Mouse (Mus musculus) Patski (cell line): Measurements from ENCODE around the gene Tjp3. TPM values are rescaled to one million over a fixed set of nuclear protein-coding genes. Genes with fewer than 3 reads are reported as not detected.

ENCODE experiments used
- ATAC-seq: fragments of 100-300 bp; one replicate; pipeline ENCODE4 v1.8.0; 2021
- CTCF ChIA-PET: fragments of 350-600 bp; sonication (Branson Sonifier 250); formaldehyde crosslinking; loops from one replicate; lab custom pipeline; 2022; ENCODE audit warnings: inconsistent platforms; lab: Charles Lee
- POLR2A ChIA-PET: fragments of 350-600 bp; sonication (Branson Sonifier 250); formaldehyde crosslinking; loops from one replicate; lab custom pipeline; 2022; ENCODE audit warnings: antibody characterized with exemption, inconsistent platforms; lab: Charles Lee
- DNase-seq: peaks from one replicate; pipeline ENCODE4 v3.0.0-alpha.2; 2011; ENCODE audit warnings: low read depth, low spot score
- H3K27me3 ChIP-seq: fragments of 371-371 bp; one replicate; pipeline ENCODE4 v1.5.1; 2021
- CTCF ChIP-seq: fragments of 100-300 bp; IDR thresholded peaks from one replicate; pipeline ENCODE4 v1.5.1; 2021
- in situ Hi-C: fragments of 300-500 bp; cut with MboI; formaldehyde crosslinking; loops from 3 replicates; pipeline ENCODE4 v1.11.1; 2018; ENCODE audit warnings: low pct_unique_long_range_greater_than_20kb, mixed read lengths
- polyA plus RNA-seq: library from polyadenylated mRNA; unstranded; gene quantifications from one replicate; pipeline ENCODE4 v1.2.3, GENCODE M21; 2021

Tjp3 gene
- polyA plus RNA-seq, 1 experiment from 2014 or later, result 6.5 TPM

- POLR2A ChIA-PET, result no interaction called here
- no peaks in the 10 kb centered on the region for H3K27me3 ChIP-seq
- no peak for DNase-seq
- no peak for TF ChIP-seq CTCF
- CTCF ChIA-PET, result interaction anchor here (3.1 to 5.4 kb wide), 2 partner anchors 25 kb away, joined by 17 to 22 read pairs; no protein-coding TSS in a partner anchor
- ATAC-seq, result no peak
- in situ Hi-C loops, result no loop called here
Measured at GRCm38 (mm10) chr10:81242021-81242420, 49.4 kb downstream of the Tjp3 start.

GRCm38 (mm10) chr10:81240876-81241275 is 50.5 kb downstream of the Tjp3 start:
- no peak for TF ChIP-seq CTCF
- H3K27me3 ChIP-seq, result no peaks in the 10 kb centered on the region
- no peak for ATAC-seq
- in situ Hi-C loops, result no loop called here
- ChIA-PET POLR2A (interaction anchor here (0.6 kb wide), 1 partner anchor 24 kb away, joined by 3 read pairs; no protein-coding TSS in a partner anchor), CTCF (interaction anchor here (0.8 to 5.4 kb wide), 9 partner anchors 9 to 79 kb away, joined by 3 to 22 read pairs (median 5); partner anchors contain the start of genes Matk and Pip5k1c)
- no peak for DNase-seq

- POLR2A ChIA-PET, result no interaction called here
- H3K27me3 ChIP-seq, result no peaks in the 10 kb centered on the region
- ATAC-seq, result no peak
- TF ChIP-seq CTCF, result no peak
- no peak for DNase-seq
- CTCF ChIA-PET, result interaction anchor here (5.4 kb wide), 1 partner anchor 22 kb away, joined by 22 read pairs; no protein-coding TSS in a partner anchor
- in situ Hi-C loops, result no loop called here
Measured at GRCm38 (mm10) chr10:81238618-81239017, 52.8 kb downstream of the Tjp3 start.

GRCm38 (mm10) chr10:81236471-81237268 is 54.7 kb downstream of the Tjp3 start:
- no peak for ATAC-seq
- no peaks in the 10 kb centered on the region for H3K27me3 ChIP-seq
- ChIA-PET CTCF (interaction anchor here (1.6 to 5.4 kb wide), 2 partner anchors 8 to 20 kb away, joined by 6 to 22 read pairs; no protein-coding TSS in a partner anchor), POLR2A (no interaction called here)
- DNase-seq, result no peak
- in situ Hi-C loops, result no loop called here
- no peak for TF ChIP-seq CTCF

- CTCF ChIA-PET, result interaction anchor here (1.5 to 1.8 kb wide), 3 partner anchors 10 to 58 kb away, joined by 4 to 8 read pairs (median 6); partner anchors contain the start of gene Pip5k1c
- ATAC-seq (no peak), DNase-seq (no peak)
- H3K27me3 ChIP-seq, result no peaks in the 10 kb centered on the region
- in situ Hi-C loops, result no loop called here
- POLR2A ChIA-PET, result interaction anchor here (1.0 kb wide), 1 partner anchor 10 kb away, joined by 3 read pairs; no protein-coding TSS in a partner anchor
- TF ChIP-seq CTCF, result no peak
Measured at GRCm38 (mm10) chr10:81234206-81234605, 57.2 kb downstream of the Tjp3 start.

GRCm38 (mm10) chr10:81233226-81233585 is 58.2 kb downstream of the Tjp3 start:
- no peak for TF ChIP-seq CTCF
- ATAC-seq (peak; percentile 6), DNase-seq (no peak)
- in situ Hi-C loops, result no loop called here
- ChIA-PET POLR2A (interaction anchor here (0.6 to 0.9 kb wide), 2 partner anchors 16 to 1534 kb away, joined by 3 to 7 read pairs; no protein-coding TSS in a partner anchor), CTCF (no interaction called here)
- no peaks in the 10 kb centered on the region for H3K27me3 ChIP-seq

- in situ Hi-C loops, result no loop called here
- peaks cover 2% of the 10 kb centered on the region for H3K27me3 ChIP-seq
- DNase-seq (peak; percentile 57), ATAC-seq (peak; percentile 83)
- POLR2A ChIA-PET, result interaction anchor here (0.6 to 0.9 kb wide), 2 partner anchors 15 to 1535 kb away, joined by 3 to 7 read pairs; no protein-coding TSS in a partner anchor
- CTCF ChIA-PET, result no interaction called here
- TF ChIP-seq CTCF, result no peak
Measured at GRCm38 (mm10) chr10:81232580-81233225, 58.7 kb downstream of the Tjp3 start, which contains the start of gene Zfr2. TSS of gene Zfr2 (plus strand) at chr10:81233155.

GRCm38 (mm10) chr10:81231436-81231835 is 59.9 kb downstream of the Tjp3 start:
- ATAC-seq (no peak), DNase-seq (no peak)
- peaks cover 2% of the 10 kb centered on the region for H3K27me3 ChIP-seq
- POLR2A ChIA-PET, result interaction anchor here (0.6 to 1.5 kb wide), 3 partner anchors 21 to 1091 kb away, joined by 3 to 5 read pairs (median 4); no protein-coding TSS in a partner anchor
- no peak for TF ChIP-seq CTCF
- in situ Hi-C loops, result no loop called here
- CTCF ChIA-PET, result no interaction called here

- no peak for DNase-seq
- POLR2A ChIA-PET, result interaction anchor here (1.1 to 1.5 kb wide), 2 partner anchors 20 to 38 kb away, joined by 3 to 4 read pairs; no protein-coding TSS in a partner anchor
- H3K27me3 ChIP-seq, result peaks cover 2% of the 10 kb centered on the region
Measured at GRCm38 (mm10) chr10:81230438-81231332, 60.7 kb downstream of the Tjp3 start, which contains the start of gene Atcay. TSS of gene Atcay (minus strand) at chr10:81230833.

More at GRCm38 (mm10) chr10:81230438-81231332, 60.7 kb downstream of the Tjp3 start, which contains the start of gene Atcay:
- TF ChIP-seq CTCF, result no peak
- CTCF ChIA-PET, result no interaction called here
- in situ Hi-C loops, result no loop called here
- ATAC-seq, result no peak
